Mouse (Mus musculus) gastrocnemius, postnatal 14 days (tissue): ENCODE results near the gene Zfp940. TPM values are rescaled to one million over a fixed set of nuclear protein-coding genes. Genes with fewer than 3 reads are reported as not detected.

Experiments
- DNase-seq: peaks from one replicate; pipeline ENCODE4 v3.0.0; 2021; ENCODE audit warnings: mixed read lengths
- intact Hi-C: fragments of 180-260 bp; cut with DNase I; formaldehyde crosslinking; loops from one replicate; pipeline ENCODE4 v1.15.1; 2025; ENCODE audit warnings: low total_unique reads
- total RNA-seq, 2 experiments: library from RNA; stranded (reverse); gene quantifications; 2 replicates each; pipeline ENCODE4 v1.2.3; 2021

The Zfp940 gene
- total RNA-seq, 2 experiments from 2014 or later, result 0.27 to 0.35 TPM

- intact Hi-C loops, result no loop called here
Measured at GRCm38 (mm10) chr7:29815061-29815784, 38.2 kb downstream of the Zfp940 start.

DNA sequence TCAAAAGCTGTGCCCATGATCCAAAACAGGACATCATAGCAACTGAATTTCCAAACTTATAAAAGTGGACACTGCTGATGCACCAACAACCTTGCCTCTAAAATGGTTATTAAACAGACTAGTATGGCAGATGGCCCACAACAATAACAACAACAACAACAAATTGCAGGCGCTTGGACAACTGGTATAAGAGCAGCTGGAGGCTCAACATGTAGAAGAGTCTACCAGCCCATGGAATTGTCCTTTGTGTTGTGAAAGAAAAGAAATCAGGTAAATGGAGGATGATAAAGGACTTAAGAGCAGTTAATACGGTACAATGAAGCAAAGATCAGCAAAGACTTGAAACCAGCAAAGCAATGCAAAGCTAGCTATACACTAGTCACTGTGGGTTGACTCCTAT, 39.1 kb downstream of the Zfp940 start:
- intact Hi-C loops, result no loop called here
- DNase-seq, result no peak

More at GRCm38 (mm10) chr7:29815061-29815784, 38.2 kb downstream of the Zfp940 start:
- no peak for DNase-seq

- intact Hi-C loops, result no loop called here
- DNase-seq, result no peak
Measured at GRCm38 (mm10) chr7:29812244-29812643, 41.2 kb downstream of the Zfp940 start.

DNA sequence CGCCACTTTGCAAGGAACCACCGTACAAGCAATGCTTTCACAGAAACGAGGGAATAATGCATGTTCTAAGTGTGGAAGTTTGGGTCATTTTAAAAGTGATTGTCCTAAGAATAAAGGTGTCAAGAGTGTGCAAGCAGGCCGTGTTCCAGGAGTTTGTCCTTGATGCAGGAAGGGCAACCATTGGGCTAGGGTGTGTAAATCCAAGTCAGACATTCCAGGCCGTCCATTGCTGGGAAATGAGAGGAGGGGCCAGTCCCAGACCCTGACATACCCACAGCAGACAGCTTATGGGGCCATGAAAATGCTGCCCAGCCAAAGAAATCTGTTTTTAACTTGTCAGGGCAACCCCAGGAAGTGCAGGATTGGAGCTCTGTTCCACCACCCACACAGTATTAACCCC, 46.4 kb downstream of the Zfp940 start:
- no peak for DNase-seq
- intact Hi-C loops, result no loop called here

GRCm38 (mm10) chr7:29792906-29793305, 60.6 kb downstream of the Zfp940 start:
- intact Hi-C loops, result no loop called here

GRCm38 (mm10) chr7:29785888-29786287, 67.6 kb downstream of the Zfp940 start:
- intact Hi-C loops, result no loop called here
- DNase-seq, result no peak

More at GRCm38 (mm10) chr7:29792906-29793305, 60.6 kb downstream of the Zfp940 start:
- DNase-seq, result no peak

GRCm38 (mm10) chr7:29785023-29785422, 68.4 kb downstream of the Zfp940 start:
- DNase-seq, result no peak
- intact Hi-C loops, result no loop called here

DNA sequence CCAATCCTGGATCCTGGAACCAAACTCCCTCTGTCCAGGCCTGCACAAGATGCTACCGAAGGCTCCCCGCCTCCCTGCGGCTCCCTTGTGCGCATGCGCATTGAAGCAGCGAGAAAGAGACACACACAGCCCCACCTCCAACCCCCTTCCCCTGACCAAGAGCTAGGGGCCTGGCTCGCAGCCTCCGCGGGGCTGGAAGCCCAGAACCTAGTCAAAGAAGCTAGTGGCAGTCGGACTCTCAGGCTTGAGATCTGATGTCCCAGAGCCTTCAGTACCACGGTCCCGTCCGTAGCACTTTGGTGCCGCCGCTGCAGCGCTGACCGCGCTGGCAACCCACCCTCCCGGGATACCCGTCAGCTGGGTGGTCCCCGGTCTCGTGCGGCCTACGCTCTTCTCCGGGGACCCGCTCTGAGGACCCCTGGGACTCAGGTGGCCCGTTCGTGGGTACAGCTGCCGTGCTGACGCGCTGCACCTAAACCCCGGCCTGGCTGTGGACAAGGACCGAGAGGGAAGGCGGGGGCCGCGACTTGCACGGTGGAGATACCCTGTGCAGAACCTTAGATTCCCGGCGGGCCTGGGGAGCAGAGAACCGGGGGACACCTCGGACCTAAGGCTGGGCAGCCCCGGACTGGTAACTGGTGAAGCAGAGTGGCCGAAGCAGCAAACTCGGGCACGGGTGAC, 69.5 kb downstream of the Zfp940 start, which contains the start of gene Zfp30:
Gene Zfp30 (plus strand): TSS at position 128 of the 681 bp plus-strand sequence.
- peak; percentile 89 for DNase-seq
- intact Hi-C loops, result no loop called here

Other genes starting within 250 kb of the Zfp940 start
- gene Catsperg2, start 126.6 kb downstream of the Zfp940 start, total RNA-seq, result not detected
- gene Zfp84, start 85.1 kb downstream of the Zfp940 start, total RNA-seq, result 1 to 10 TPM; 8.3 to 8.5 TPM
- gene Zfp30, start 69.7 kb downstream of the Zfp940 start, total RNA-seq, result 1 to 10 TPM; 2.6 to 3.2 TPM
- gene Zfp790, start 37.6 kb downstream of the Zfp940 start, total RNA-seq, result 1 to 10 TPM; 9.1 to 9.7 TPM
- gene Zfp420, start 6.3 kb upstream of the Zfp940 start, total RNA-seq, result 1 to 10 TPM; 2.2 to 2.6 TPM
- 1 to 10 TPM; 6.0 to 8.0 TPM for gene Zfp27, start 52.9 kb upstream of the Zfp940 start, total RNA-seq
- 1 to 10 TPM; 5.9 to 8.1 TPM for gene Zfp383, start 54.6 kb upstream of the Zfp940 start, total RNA-seq
- gene Zfp74, start 100.4 kb upstream of the Zfp940 start, total RNA-seq, result 1 to 10 TPM; 4.8 to 7.3 TPM
- gene Zfp568, start 130.3 kb upstream of the Zfp940 start, total RNA-seq, result 10 to 100 TPM; 28.5 to 42.5 TPM
- 1 to 10 TPM; 1.5 to 2.0 TPM for gene Zfp14, start 197.7 kb upstream of the Zfp940 start, total RNA-seq
- 1 to 10 TPM; 1.0 to 1.6 TPM for gene Zfp82, start 219.2 kb upstream of the Zfp940 start, total RNA-seq
- gene Gm26920, start 236.7 kb upstream of the Zfp940 start, total RNA-seq, result under 1 TPM in 1 of 2 experiments, not detected in 1; 0.80 TPM
- gene Zfp566, start 236.9 kb upstream of the Zfp940 start, total RNA-seq, result 1 to 10 TPM; 1.1 to 1.8 TPM
- 10 to 100 TPM; 29.9 to 33.5 TPM for gene Zfp260, start 241.1 kb upstream of the Zfp940 start, total RNA-seq